In the genomic region with DNA sequence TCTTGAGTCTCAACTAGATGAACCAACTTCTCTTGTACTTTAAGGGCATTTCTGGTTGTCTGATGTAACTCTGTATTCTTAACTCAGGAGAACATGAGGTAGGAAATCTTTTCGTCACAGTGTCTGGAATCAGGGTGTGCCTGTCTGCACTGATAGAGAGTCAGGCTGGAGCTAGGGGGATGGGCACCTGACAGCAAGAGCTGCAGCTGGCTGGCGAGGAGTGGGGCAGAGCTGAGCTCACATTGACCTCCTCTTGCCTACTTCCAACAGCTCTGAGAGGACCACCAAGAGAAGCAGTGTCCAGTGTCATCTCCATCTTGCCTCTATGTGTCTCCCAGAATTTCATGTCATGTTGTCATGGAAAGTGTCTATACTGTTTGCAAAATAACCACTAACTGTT, we compare ENCODE assay signal across 24 mouse cellular contexts. TPM values are rescaled to one million over a fixed set of nuclear protein-coding genes. Genes with fewer than 3 reads are reported as not detected.
DNase-seq lines count a peak whose midpoint lies in the region; ATAC-seq and TF ChIP-seq lines count a peak whose summit lies in the region.
"Had no signal": no experiment of that assay in that cellular context is flagged by ENCODE, and none has a peak within 500 bp of the region (broad histone marks: within the 10 kb centered on the region; RNA-seq: fewer than 3 reads in every experiment).

No protein-coding gene starts in this region.

- intact Hi-C loops in gastrocnemius, postnatal 14 days (cut with DNase I; ENCODE audit: low total_unique reads), result no loop called here

- H3K4me3 ChIP-seq in megakaryocyte, embryonic 14.5 days (replicated peaks), result peak overlapping the region; percentile 33
- no peak overlapping the region for H3K4me3 ChIP-seq in stomach, postnatal 0 days (ENCODE audit: low read depth, low read length)

- H3K36me3 ChIP-seq in megakaryocyte, embryonic 14.5 days (replicated peaks; ENCODE audit: low read length), result no peaks in the 10 kb centered on the region
- no peaks in the 10 kb centered on the region for H3K36me3 ChIP-seq in stomach, postnatal 0 days (ENCODE audit: control insufficient read depth, insufficient read depth, low read length)
- H3K36me3 ChIP-seq: G1E had no signal

- no peak overlapping the region for H3K4me2 ChIP-seq in stomach, postnatal 0 days (replicated peaks; ENCODE audit: low read depth)

- DNase-seq in retina, postnatal 1 day, result peak; percentile 31
- DNase-seq in retina, embryonic 14.5 days (ENCODE audit: low spot score), result no peak
- DNase-seq in stomach, postnatal 0 days (ENCODE audit: low spot score), result peak; percentile 19
- no peak for DNase-seq in gastrocnemius, postnatal 14 days
- DNase-seq: adrenal gland, adult 2 months; adrenal gland, adult 8-10 months; adrenal gland, postnatal 10 days; adrenal gland, postnatal 14 days; adrenal gland, postnatal 25 days; adrenal gland, postnatal 36 days; B cell, adult 2 months; cerebellum, adult 11 months; cerebellum, adult 11-12 months; cerebellum, adult 18-20 months had no signal

- no peak for TF ChIP-seq EP300 in stomach, postnatal 0 days (optimal IDR thresholded peaks at IDR 0.05)

- H3K4me1 ChIP-seq in megakaryocyte, embryonic 14.5 days, result no peaks in the 10 kb centered on the region
- no peaks in the 10 kb centered on the region for H3K4me1 ChIP-seq in stomach, postnatal 0 days (replicated peaks; ENCODE audit: control insufficient read depth, insufficient read depth)

- H3K27ac ChIP-seq in stomach, postnatal 0 days (replicated peaks), result no peak overlapping the region

- no peak for ATAC-seq in megakaryocyte, adult 5-6 weeks (ENCODE audit: poor library complexity, severe bottlenecking)
- no peak for ATAC-seq in stomach, postnatal 0 days (ENCODE audit: low FRiP score, low TSS enrichment)
- ATAC-seq: activated CD4-positive, CD25-positive, alpha-beta regulatory T cell, adult 4 months; CD4-positive, CD25-positive, alpha-beta regulatory T cell, adult 4 months; Patski had no signal

- H3K27me3 ChIP-seq in megakaryocyte, embryonic 14.5 days (replicated peaks), result no peaks in the 10 kb centered on the region
- no peaks in the 10 kb centered on the region for H3K27me3 ChIP-seq in stomach, postnatal 0 days (ENCODE audit: control insufficient read depth, insufficient read depth, low read length)
- H3K27me3 ChIP-seq: CH12.LX, Patski had no signal

- 54% methylated on average over 2 of the region's 2 CpGs for WGBS in stomach, postnatal 0 days

- no peak for TF ChIP-seq CTCF in stomach, postnatal 0 days (IDR thresholded peaks at IDR 0.05; ENCODE audit: low read depth)

- H3K9ac ChIP-seq in stomach, postnatal 0 days (ENCODE audit: low read length), result no peak overlapping the region

- no peaks in the 10 kb centered on the region for H3K9me3 ChIP-seq in megakaryocyte, embryonic 14.5 days
- no peaks in the 10 kb centered on the region for H3K9me3 ChIP-seq in stomach, postnatal 0 days (ENCODE audit: control insufficient read depth, low read length)
- H3K9me3 ChIP-seq: G1E had no signal

RNA-seq across cellular contexts. Expression of a gene that starts 20.5 kb away (rescaled TPM):
- 0.12 TPM in 1 of 2 replicates, not detected in the other for polyA plus RNA-seq in megakaryocyte, embryonic 14.5 days (2012; ENCODE audit: insufficient read depth, low replicate concordance)
- not detected in 2 replicates for total RNA-seq in megakaryocyte, adult 5-6 weeks (2015)
- not detected in 2 replicates for total RNA-seq in megakaryocyte, adult 5-6 weeks (2017)
- 8.3 and 8.8 TPM in 2 replicates for polyA plus RNA-seq in stomach, postnatal 0 days (2015; fragmentation: Nextera tagmentation; extraction: Ambion mirVana)
- not detected for total RNA-seq in gastrocnemius, postnatal 14 days (2021)
- total RNA-seq: adrenal gland, adult 18-20 months; adrenal gland, adult 2 months; adrenal gland, adult 8-10 months; adrenal gland, postnatal 14 days; adrenal gland, postnatal 25 days; adrenal gland, postnatal 36 days; MEL had no signal
- polyA plus RNA-seq: adrenal gland, adult 2 months; C2C12; CD4-positive, CD25-positive, alpha-beta regulatory T cell, adult 4 months; G1E; Patski had no signal

Comparison
In these comparisons a context has a peak if more than half of its experiments do, and no peak if none do; other contexts are left out.
1. DNase-seq: peak in retina, postnatal 1 day (single experiment) and stomach, postnatal 0 days (single experiment); none in retina, embryonic 14.5 days (single experiment) and gastrocnemius, postnatal 14 days (single experiment).